Mouse (Mus musculus) kidney, adult 2 months (tissue): ENCODE data around the gene Rbfox3.

Experiments used
- CTCF ChIP-seq: fragments of 200-500 bp; conservative IDR thresholded peaks from 2 replicates; pipeline ENCODE4 v1.5.1; 2011; ENCODE audit warnings: low read depth, mild to moderate bottlenecking, control low read depth, low read length, moderate library complexity, mixed read lengths; ENCODE audit not compliant: insufficient read depth, insufficient read length
- POLR2A ChIP-seq: fragments of 200-500 bp; IDR thresholded peaks from one replicate; pipeline ENCODE4 v1.6.1; 2011; ENCODE audit warnings: low read depth, low read length, control low read depth

- TF ChIP-seq CTCF (no peak), POLR2A (no peak)
These were observed 5.7 kb downstream of the Rbfox3 start for GRCm38 (mm10) chr11:118905656-118906055.
